Mouse (Mus musculus): ENCODE measurements around the gene Ntm. TPM values are rescaled to one million over a fixed set of nuclear protein-coding genes. Genes with fewer than 3 reads are reported as not detected.

Gene Ntm
- total and polyA plus RNA-seq, 2 experiments from 2014 or later = 162 to 235 TPM

DNA sequence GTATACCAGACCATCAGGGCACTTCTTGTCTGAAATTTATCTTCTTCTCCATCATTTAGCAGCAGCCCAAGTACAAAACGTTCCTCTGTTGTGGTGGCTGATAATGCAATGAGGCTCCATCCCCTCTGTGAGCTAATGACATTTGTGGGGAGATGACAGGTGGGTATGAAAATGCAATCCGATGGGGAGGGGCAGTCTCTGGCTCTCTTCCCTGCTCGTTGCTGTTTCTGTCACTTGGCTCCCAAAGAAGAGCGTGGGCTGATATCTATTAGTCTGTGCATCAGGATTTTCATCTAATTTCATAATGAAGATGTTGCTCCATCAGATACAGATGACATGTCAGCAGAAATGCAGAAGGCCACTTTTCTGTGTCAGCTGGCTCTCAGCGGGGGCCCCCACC, 523.5 kb downstream of the Ntm start:
- H3K9ac ChIP-seq = no peak overlapping the region
- no peaks in the 10 kb centered on the region for H3K27me3 ChIP-seq (ENCODE audit: insufficient read depth, low read length)
- 45% methylated on average over 5 of the region's 5 CpGs for WGBS
- H3K27ac ChIP-seq (ENCODE audit: low read depth, low read length) = no peak overlapping the region
- peaks cover 10% of the 10 kb centered on the region; the same call in 1 of the 2 replicates for H3K4me1 ChIP-seq (ENCODE audit: insufficient read depth)
- H3K36me3 ChIP-seq (ENCODE audit: insufficient read depth) = no peaks in the 10 kb centered on the region
- no peak overlapping the region for H3K4me2 ChIP-seq (ENCODE audit: low read depth)
- H3K9me3 ChIP-seq (ENCODE audit: low read length) = no peaks in the 10 kb centered on the region
- TF ChIP-seq CTCF (IDR thresholded peaks at IDR 0.05; ENCODE audit: low read depth) = no peak
- no peak for DNase-seq
- no peak for ATAC-seq
- no peak overlapping the region for H3K4me3 ChIP-seq (ENCODE audit: low read depth, low read length)

DNA sequence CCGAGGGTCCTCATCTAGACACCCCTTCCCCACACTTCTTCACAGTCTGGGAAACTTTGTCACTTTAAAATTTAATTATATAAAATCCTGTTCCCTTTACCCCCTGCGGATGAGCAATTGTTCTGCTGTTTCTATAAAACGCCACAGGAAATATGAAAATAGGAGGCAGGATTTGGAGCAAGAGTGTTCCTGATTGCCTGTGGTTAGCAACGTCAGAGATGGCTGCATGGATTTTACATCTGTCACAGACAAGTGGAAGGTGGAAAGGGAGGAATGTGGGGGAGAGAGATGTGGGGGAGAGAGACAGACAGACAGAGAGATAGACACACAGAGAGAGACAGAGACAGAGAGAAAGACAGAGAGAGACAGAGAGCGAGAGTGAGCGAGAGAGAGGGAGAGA, 528.3 kb downstream of the Ntm start:
- DNase-seq (no peak), ATAC-seq (no peak)
- no peaks in the 10 kb centered on the region for H3K36me3 ChIP-seq (ENCODE audit: insufficient read depth)
- 0 out of 2 replicates have a peak, but pooled peaks cover 5% of the 10 kb centered on the region for H3K4me1 ChIP-seq (ENCODE audit: insufficient read depth)
- no peak overlapping the region for H3K27ac ChIP-seq (ENCODE audit: low read depth, low read length)
- H3K4me2 ChIP-seq (ENCODE audit: low read depth) = no peak overlapping the region
- H3K9me3 ChIP-seq (ENCODE audit: low read length) = no peaks in the 10 kb centered on the region
- H3K4me3 ChIP-seq (ENCODE audit: low read depth, low read length) = no peak overlapping the region
- no peak overlapping the region for H3K9ac ChIP-seq
- WGBS = 39% methylated on average over 6 of the region's 6 CpGs
- H3K27me3 ChIP-seq (ENCODE audit: insufficient read depth, low read length) = no peaks in the 10 kb centered on the region
- no peak for TF ChIP-seq CTCF (IDR thresholded peaks at IDR 0.05; ENCODE audit: low read depth)

DNA sequence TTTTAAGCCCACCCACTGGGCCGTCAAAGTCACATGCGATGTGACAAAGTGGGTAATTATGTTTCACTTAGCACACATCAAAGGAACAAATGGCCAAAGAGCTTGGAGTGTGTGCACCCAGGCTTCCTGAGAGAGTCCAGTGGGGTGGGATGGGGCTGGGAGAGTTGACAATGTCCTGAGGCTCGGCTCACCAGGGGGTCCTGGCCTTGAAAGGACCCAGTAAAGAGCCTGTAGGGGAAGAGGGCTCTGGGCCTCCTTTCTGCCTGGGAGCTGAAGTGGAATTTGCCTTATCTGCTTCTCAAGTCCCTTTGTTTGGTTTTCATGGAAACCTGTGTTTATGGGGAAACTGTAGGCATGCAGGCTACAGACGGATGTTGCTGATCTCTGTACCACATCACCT, 529.0 kb downstream of the Ntm start:
- Histone ChIP-seq H3K4me1 (ENCODE audit: insufficient read depth) (0 out of 2 replicates have a peak, but pooled peaks cover 5% of the 10 kb centered on the region), H3K27me3 (ENCODE audit: insufficient read depth, low read length) (no peaks in the 10 kb centered on the region), H3K4me2 (ENCODE audit: low read depth) (no peak overlapping the region), H3K4me3 (ENCODE audit: low read depth, low read length) (no peak overlapping the region), H3K36me3 (ENCODE audit: insufficient read depth) (no peaks in the 10 kb centered on the region), H3K9ac (no peak overlapping the region), H3K9me3 (ENCODE audit: low read length) (no peaks in the 10 kb centered on the region), H3K27ac (ENCODE audit: low read depth, low read length) (no peak overlapping the region)
- DNase-seq (no peak), ATAC-seq (peak; percentile 36; the same call in 1 of the 2 replicates)
- no peak for TF ChIP-seq CTCF (IDR thresholded peaks at IDR 0.05; ENCODE audit: low read depth)
- WGBS = 5% methylated on average over 4 of the region's 4 CpGs

DNA sequence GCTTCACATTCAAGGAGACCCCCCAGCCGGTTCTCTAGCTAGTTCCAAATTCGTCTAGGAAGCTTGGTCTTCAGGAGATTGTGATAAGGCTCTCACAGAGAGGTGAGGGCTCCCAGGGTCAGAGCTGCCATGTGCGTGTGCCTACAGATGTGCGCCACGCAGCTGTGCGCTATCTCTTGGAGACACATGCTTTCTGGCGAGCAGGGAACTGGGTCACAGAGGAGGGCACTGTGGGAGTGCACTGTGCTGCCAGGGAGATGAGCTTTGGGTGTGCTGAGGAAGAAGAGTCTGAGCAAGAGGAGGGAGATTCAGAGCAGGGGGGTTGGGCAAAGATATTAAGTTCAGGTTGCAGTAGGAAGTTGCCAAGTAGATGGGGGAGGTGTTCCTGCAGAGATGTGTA, 529.8 kb downstream of the Ntm start:
- H3K4me2 ChIP-seq (ENCODE audit: low read depth) = no peak overlapping the region
- H3K27ac ChIP-seq (ENCODE audit: low read depth, low read length) = no peak overlapping the region
- no peak overlapping the region for H3K9ac ChIP-seq
- H3K4me1 ChIP-seq (ENCODE audit: insufficient read depth) = peaks cover 11% of the 10 kb centered on the region; the same call in 1 of the 2 replicates
- no peak for TF ChIP-seq CTCF (IDR thresholded peaks at IDR 0.05; ENCODE audit: low read depth)
- WGBS = 59% methylated on average over 7 of the region's 7 CpGs
- no peaks in the 10 kb centered on the region for H3K36me3 ChIP-seq (ENCODE audit: insufficient read depth)
- H3K4me3 ChIP-seq (ENCODE audit: low read depth, low read length) = no peak overlapping the region
- DNase-seq (no peak), ATAC-seq (no peak)
- H3K9me3 ChIP-seq (ENCODE audit: low read length) = no peaks in the 10 kb centered on the region
- H3K27me3 ChIP-seq (ENCODE audit: insufficient read depth, low read length) = no peaks in the 10 kb centered on the region

DNA sequence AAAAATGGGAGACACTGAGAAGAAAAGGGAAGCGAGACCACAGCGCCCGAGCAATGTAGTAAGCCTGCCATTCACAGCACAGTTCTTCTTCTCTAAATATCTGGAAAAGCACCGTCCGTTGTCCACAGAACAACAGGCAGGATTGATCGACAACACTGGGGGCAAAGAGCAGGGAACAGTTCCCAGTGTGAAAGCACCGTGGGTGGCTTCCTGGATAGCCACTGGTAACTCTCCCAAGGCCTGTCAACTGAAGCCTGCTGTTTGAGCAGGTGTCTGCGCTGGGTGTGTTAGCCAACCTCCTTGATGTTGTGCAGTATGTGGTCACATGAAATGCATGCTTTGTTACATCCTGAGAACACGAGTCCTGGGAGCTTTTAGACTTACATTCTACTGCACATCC, 531.4 kb downstream of the Ntm start:
- no peak overlapping the region for H3K9ac ChIP-seq
- no peak overlapping the region for H3K4me2 ChIP-seq (ENCODE audit: low read depth)
- DNase-seq = no peak
- H3K27me3 ChIP-seq (ENCODE audit: insufficient read depth, low read length) = no peaks in the 10 kb centered on the region
- 73% methylated on average over 9 of the region's 9 CpGs for WGBS
- H3K4me1 ChIP-seq (ENCODE audit: insufficient read depth) = peaks cover 11% of the 10 kb centered on the region; the same call in 1 of the 2 replicates
- no peak for ATAC-seq
- no peaks in the 10 kb centered on the region for H3K9me3 ChIP-seq (ENCODE audit: low read length)
- no peaks in the 10 kb centered on the region for H3K36me3 ChIP-seq (ENCODE audit: insufficient read depth)
- TF ChIP-seq CTCF (IDR thresholded peaks at IDR 0.05; ENCODE audit: low read depth) = no peak
- no peak overlapping the region for H3K27ac ChIP-seq (ENCODE audit: low read depth, low read length)
- no peak overlapping the region for H3K4me3 ChIP-seq (ENCODE audit: low read depth, low read length)

DNA sequence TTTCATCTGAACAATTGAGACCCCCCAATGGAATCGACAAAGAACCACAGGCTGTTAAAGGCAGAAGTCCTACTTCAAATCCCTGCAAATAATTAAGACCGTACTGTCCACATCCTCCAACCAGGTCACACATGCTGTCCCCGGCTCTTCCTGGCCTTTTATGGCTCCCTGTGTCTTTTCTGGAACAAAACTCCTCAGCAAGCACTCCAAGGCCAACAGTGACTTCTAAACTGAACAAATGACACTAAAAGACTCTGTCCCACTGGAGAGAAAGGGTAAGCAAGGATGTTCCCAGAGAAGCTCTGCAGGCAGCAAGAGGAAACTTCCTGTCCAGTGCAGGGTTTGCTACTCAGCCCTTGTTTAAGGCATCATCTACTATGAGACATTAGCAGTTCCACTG, 532.8 kb downstream of the Ntm start:
- Histone ChIP-seq H3K9me3 (ENCODE audit: low read length) (no peaks in the 10 kb centered on the region), H3K4me3 (ENCODE audit: low read depth, low read length) (no peak overlapping the region), H3K27me3 (ENCODE audit: insufficient read depth, low read length) (no peaks in the 10 kb centered on the region), H3K9ac (no peak overlapping the region), H3K4me1 (ENCODE audit: insufficient read depth) (peaks cover 11% of the 10 kb centered on the region; the same call in 1 of the 2 replicates), H3K27ac (ENCODE audit: low read depth, low read length) (no peak overlapping the region), H3K36me3 (ENCODE audit: insufficient read depth) (no peaks in the 10 kb centered on the region), H3K4me2 (ENCODE audit: low read depth) (no peak overlapping the region)
- no peak for TF ChIP-seq CTCF (IDR thresholded peaks at IDR 0.05; ENCODE audit: low read depth)
- DNase-seq (no peak), ATAC-seq (no peak)
- WGBS = 68% methylated on average over 3 of the region's 3 CpGs

DNA sequence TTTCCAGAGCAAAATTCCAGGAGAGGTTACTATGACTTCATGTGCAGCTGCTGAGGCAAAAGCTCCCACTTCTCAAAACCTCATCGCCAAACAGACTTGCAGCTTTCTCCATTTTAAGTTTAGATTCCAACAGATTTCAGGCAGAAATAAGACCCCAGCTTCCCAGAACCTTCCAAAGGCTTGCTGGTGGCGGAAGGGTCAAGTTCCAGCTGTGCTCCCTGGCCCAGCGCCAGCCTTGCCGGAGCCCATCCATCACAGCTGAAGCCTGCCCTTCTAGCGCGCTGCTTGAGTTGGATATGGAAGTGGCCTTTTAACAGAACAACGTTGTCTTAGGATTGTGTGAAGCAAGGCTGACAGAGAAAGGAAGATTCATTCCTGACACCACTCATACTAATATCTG, 534.6 kb downstream of the Ntm start:
- 0 out of 2 replicates have a peak overlapping the region, but pooled peaks have one; percentile 45 for H3K27ac ChIP-seq (ENCODE audit: low read depth, low read length)
- H3K4me3 ChIP-seq (ENCODE audit: low read depth, low read length) = no peak overlapping the region
- no peak for TF ChIP-seq CTCF (IDR thresholded peaks at IDR 0.05; ENCODE audit: low read depth)
- peaks cover 6% of the 10 kb centered on the region; the same call in 1 of the 2 replicates for H3K4me1 ChIP-seq (ENCODE audit: insufficient read depth)
- H3K4me2 ChIP-seq (ENCODE audit: low read depth) = no peak overlapping the region
- H3K27me3 ChIP-seq (ENCODE audit: insufficient read depth, low read length) = no peaks in the 10 kb centered on the region
- DNase-seq = peak; percentile 42
- H3K9me3 ChIP-seq (ENCODE audit: low read length) = no peaks in the 10 kb centered on the region
- H3K36me3 ChIP-seq (ENCODE audit: insufficient read depth) = no peaks in the 10 kb centered on the region
- no peak overlapping the region for H3K9ac ChIP-seq
- ATAC-seq = peak; percentile 29; the same call in 1 of the 2 replicates
- 39% methylated on average over 7 of the region's 7 CpGs for WGBS
